Mouse (Mus musculus): ENCODE data around the gene Otof. TPM values are rescaled to one million over a fixed set of nuclear protein-coding genes. Genes with fewer than 3 reads are reported as not detected.

Otof gene
- polyA plus RNA-seq, 1 experiment from 2014 or later, result 0.73 TPM

DNA sequence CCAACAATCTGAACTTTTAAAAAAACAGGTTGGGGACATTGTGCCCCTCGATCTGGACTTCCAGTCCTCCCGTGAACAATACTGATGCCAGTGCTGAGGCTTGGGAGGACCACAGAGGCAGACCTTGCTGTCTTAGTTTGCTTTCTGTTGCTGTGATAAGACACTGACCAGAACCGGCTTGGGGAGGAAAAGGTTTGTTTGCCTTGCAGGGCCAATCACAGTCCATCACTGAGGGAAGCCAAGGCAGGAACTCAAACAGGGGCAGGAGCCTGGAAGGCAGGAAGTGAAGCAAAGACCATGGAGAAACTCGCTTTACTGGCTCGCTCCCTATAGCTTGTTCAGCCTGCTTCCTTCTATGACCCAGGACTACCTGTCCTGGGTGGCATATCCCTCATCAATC is 10.4 kb upstream of the Otof start:
- Histone ChIP-seq H3K4me1 (0 out of 2 replicates have a peak, but pooled peaks cover 3% of the 10 kb centered on the region), H3K9ac (replicated peaks) (no peak overlapping the region), H3K9me3 (no peaks in the 10 kb centered on the region), H3K27me3 (0 out of 2 replicates have a peak, but pooled peaks cover 5% of the 10 kb centered on the region), H3K4me3 (no peak overlapping the region), H3K4me2 (replicated peaks) (no peak overlapping the region), H3K27ac (replicated peaks) (no peak overlapping the region), H3K36me3 (no peaks in the 10 kb centered on the region)
- 77% methylated on average over 5 of the region's 5 CpGs for WGBS
- no peak for ATAC-seq (ENCODE audit: low FRiP score, low read depth)

DNA sequence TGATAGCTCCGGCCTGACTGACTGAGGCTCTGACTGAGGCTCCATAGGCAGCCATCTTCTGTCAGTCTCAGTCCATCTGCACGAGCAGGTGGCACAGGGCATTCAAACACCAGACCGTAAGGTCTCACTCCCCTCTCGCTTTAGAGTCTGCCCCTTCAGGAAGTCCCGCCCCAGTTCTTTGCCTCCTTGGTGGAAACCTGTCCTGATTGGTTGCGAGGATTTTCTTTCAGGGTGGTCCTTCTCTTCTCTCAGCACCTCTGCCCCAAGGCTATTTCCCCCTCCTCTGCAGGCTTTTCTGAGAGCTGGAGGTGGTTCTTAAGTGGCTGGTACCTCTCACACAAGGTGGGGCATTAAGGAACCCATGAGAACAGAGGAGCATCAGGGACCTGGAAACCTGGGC is 8.7 kb upstream of the Otof start:
- no peak overlapping the region for H3K27ac ChIP-seq (replicated peaks)
- no peaks in the 10 kb centered on the region for H3K36me3 ChIP-seq
- peaks cover 22% of the 10 kb centered on the region for H3K27me3 ChIP-seq
- no peak overlapping the region for H3K9ac ChIP-seq (replicated peaks)
- no peaks in the 10 kb centered on the region for H3K9me3 ChIP-seq
- H3K4me1 ChIP-seq, result peaks cover 14% of the 10 kb centered on the region
- 63% methylated on average over 6 of the region's 6 CpGs for WGBS
- H3K4me3 ChIP-seq, result no peak overlapping the region
- ATAC-seq (ENCODE audit: low FRiP score, low read depth), result no peak
- H3K4me2 ChIP-seq (replicated peaks), result no peak overlapping the region

DNA sequence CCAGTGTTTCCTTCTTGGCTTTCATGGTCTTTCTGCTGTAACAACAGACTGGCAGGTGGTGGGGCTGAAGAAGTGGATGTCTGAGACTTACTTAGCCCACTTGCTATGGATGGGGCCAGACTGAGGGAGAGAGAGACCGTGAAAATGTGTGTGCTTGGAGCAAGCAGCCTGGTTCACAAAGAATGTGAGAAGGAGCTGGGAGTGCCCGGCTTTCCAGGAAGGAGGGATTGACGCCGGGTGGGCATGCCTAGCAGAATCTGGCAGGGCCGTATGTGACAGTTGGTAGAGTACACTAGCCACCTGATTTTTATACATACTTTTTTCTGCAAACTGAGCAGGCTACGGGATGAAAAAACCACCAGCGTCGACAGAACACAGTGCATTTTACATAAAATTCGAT is 4.6 kb upstream of the Otof start:
- peak overlapping the region; percentile 37; the same call in 1 of the 2 replicates for H3K9ac ChIP-seq (replicated peaks)

DNA sequence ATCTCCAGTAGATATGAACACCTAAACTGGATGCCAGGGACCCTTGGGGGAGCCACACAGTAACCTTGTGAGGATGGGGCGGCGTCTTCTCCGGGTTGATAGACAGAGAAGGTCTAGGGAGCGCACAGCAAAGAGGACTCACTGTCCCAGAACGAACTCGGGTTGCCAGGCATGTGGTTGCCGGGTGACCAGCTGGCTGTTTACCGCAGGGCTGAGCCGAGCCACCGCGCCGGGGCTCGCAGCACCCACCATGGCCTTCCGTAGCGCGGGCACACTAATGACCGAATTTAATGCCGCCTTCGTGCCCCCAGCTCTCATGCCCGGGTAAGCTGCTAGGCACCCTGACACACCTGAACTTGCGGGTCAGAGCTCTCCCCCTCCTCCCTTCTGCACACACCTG is 4.1 kb upstream of the Otof start, which contains the start of gene 1700001C02Rik:
1700001C02Rik (plus strand) TSS at position 187 of the 400 bp plus-strand sequence.
- peak within 1 kb of the TSS; percentile 38 for H3K4me3 ChIP-seq
- peaks cover 43% of the 10 kb centered on the region for H3K27me3 ChIP-seq
- H3K9ac ChIP-seq (replicated peaks), result peak within 1 kb of the TSS; percentile 37; the same call in 1 of the 2 replicates
- peaks cover 22% of the 10 kb centered on the region for H3K4me1 ChIP-seq
- ATAC-seq (ENCODE audit: low FRiP score, low read depth), result no peak
- WGBS, result 10% methylated on average over 21 of the region's 21 CpGs
- H3K36me3 ChIP-seq, result no peaks in the 10 kb centered on the region
- no peak within 1 kb of the TSS for H3K27ac ChIP-seq (replicated peaks)
- no peaks in the 10 kb centered on the region for H3K9me3 ChIP-seq
- H3K4me2 ChIP-seq (replicated peaks), result peak within 1 kb of the TSS; percentile 55

More for the DNA sequence above, 4.6 kb upstream of the Otof start:
- Histone ChIP-seq H3K27me3 (peaks cover 42% of the 10 kb centered on the region), H3K27ac (replicated peaks) (no peak overlapping the region), H3K36me3 (no peaks in the 10 kb centered on the region), H3K4me3 (peak overlapping the region; percentile 38), H3K9me3 (no peaks in the 10 kb centered on the region), H3K4me2 (replicated peaks) (peak overlapping the region; percentile 55), H3K4me1 (peaks cover 22% of the 10 kb centered on the region)
- 36% methylated on average over 9 of the region's 9 CpGs for WGBS
- no peak for ATAC-seq (ENCODE audit: low FRiP score, low read depth)

DNA sequence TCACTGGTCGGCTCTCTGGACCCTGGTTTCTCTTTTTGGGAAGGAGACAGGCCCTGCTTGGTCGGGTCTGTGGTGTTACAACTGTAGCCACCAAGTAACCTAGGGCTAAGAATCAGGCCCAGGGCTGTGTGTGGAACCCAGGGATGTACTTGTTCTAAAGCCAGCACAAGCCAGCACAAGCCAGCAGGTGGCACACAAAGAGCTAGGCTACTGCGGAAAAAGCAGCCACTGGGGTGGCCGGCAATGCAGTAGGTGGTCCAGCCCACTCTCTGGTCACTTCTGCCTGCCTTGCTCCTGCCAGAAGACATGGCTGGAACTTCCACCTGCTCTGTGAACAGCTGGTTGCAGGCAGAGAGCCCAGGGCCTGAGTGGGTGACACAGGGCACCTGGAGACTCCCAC is 1.6 kb downstream of the Otof start:
- no peak for ATAC-seq (ENCODE audit: low FRiP score, low read depth)
- Histone ChIP-seq H3K27ac (replicated peaks) (no peak overlapping the region), H3K27me3 (peaks cover 27% of the 10 kb centered on the region), H3K4me2 (replicated peaks) (no peak overlapping the region), H3K4me3 (no peak overlapping the region), H3K36me3 (no peaks in the 10 kb centered on the region), H3K9ac (replicated peaks) (no peak overlapping the region), H3K9me3 (no peaks in the 10 kb centered on the region), H3K4me1 (peaks cover 8% of the 10 kb centered on the region; the same call in 1 of the 2 replicates)
- 44% methylated on average over 4 of the region's 4 CpGs for WGBS

DNA sequence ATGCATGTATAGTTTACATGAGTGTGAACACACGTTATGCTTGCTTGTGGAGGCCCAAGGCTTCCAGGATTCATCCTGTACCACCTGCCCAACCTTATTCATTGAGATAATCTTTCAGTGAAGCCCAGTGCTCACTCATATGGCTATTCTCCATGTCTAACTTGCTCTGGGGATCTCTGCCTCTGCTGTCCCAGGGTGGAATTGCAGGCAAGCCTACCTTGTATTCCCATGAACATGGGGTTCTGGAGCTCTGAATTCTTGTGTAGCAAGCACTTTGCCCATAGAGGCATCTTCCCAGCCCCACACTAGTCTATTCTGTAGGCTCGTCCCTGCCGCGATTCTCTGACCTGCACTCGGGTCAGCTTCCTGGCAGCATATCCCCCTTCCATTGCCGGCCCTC is 5.7 kb downstream of the Otof start:
- H3K9me3 ChIP-seq, result no peaks in the 10 kb centered on the region
- peaks cover 10% of the 10 kb centered on the region; the same call in 1 of the 2 replicates for H3K27me3 ChIP-seq
- H3K4me3 ChIP-seq, result no peak overlapping the region
- no peak overlapping the region for H3K27ac ChIP-seq (replicated peaks)
- no peak for ATAC-seq (ENCODE audit: low FRiP score, low read depth)
- WGBS, result 55% methylated on average over 6 of the region's 6 CpGs
- H3K9ac ChIP-seq (replicated peaks), result no peak overlapping the region
- no peaks in the 10 kb centered on the region for H3K4me1 ChIP-seq
- no peaks in the 10 kb centered on the region for H3K36me3 ChIP-seq
- no peak overlapping the region for H3K4me2 ChIP-seq (replicated peaks)

DNA sequence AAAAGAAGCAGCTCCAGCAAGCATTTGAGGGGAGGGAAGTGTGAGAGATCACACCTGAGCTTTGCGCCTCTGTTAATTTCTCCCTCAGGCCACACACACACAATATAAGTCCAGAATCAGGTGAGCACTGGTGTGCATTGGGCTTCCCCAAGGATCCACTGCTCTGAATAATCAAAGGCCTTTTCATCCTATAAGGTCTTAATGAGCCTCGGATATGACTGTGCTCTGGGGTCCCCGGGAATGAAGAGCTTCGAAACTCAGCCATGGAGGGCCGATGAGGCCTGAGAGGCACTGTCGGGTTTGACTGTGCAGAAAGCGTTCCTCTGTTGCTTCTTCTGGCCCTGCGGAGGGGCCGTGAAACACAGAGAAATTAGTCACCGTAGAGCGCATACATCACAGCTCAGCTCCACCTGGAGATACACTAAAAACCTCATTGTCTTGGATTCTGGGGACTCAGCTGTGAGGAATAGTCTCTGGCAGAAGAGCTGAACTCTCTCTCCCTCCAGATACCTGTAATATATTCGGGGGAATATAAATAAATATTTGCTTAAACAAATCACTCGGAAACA is 17.3 kb downstream of the Otof start:
- WGBS, result 82% methylated on average over 13 of the region's 13 CpGs
- H3K4me3 ChIP-seq, result no peak overlapping the region
- no peaks in the 10 kb centered on the region for H3K36me3 ChIP-seq
- ATAC-seq (ENCODE audit: low FRiP score, low read depth), result no peak
- H3K27me3 ChIP-seq, result 0 out of 2 replicates have a peak, but pooled peaks cover 3% of the 10 kb centered on the region
- no peak overlapping the region for H3K27ac ChIP-seq (replicated peaks)
- H3K4me2 ChIP-seq (replicated peaks), result no peak overlapping the region
- H3K9ac ChIP-seq (replicated peaks), result no peak overlapping the region
- H3K4me1 ChIP-seq, result no peaks in the 10 kb centered on the region
- no peaks in the 10 kb centered on the region for H3K9me3 ChIP-seq

DNA sequence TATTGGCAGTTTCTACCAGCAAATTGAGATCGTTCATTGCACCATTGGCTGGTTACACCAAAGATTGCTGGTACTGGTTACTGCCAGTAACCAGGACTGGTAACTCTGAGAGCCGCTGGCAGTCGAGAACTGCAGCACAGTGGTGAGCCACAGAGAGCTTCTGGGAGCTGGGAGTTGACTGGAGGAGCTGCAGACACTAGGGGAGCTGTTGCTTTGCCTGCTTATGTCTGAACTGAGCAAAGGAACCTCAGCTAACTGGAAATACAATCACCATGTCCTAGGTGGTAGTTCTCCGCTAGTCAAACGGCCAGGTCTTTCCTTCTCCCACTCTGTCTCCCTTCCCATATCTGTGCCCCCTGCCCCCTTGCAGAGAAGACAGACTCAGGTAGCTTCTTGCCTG is 19.5 kb downstream of the Otof start:
- H3K4me2 ChIP-seq (replicated peaks), result no peak overlapping the region
- no peaks in the 10 kb centered on the region for H3K36me3 ChIP-seq
- no peak overlapping the region for H3K4me3 ChIP-seq
- no peaks in the 10 kb centered on the region for H3K27me3 ChIP-seq
- WGBS, result 61% methylated on average over 5 of the region's 5 CpGs
- H3K9ac ChIP-seq (replicated peaks), result no peak overlapping the region
- H3K27ac ChIP-seq (replicated peaks), result no peak overlapping the region
- no peak for ATAC-seq (ENCODE audit: low FRiP score, low read depth)
- no peaks in the 10 kb centered on the region for H3K9me3 ChIP-seq
- no peaks in the 10 kb centered on the region for H3K4me1 ChIP-seq

DNA sequence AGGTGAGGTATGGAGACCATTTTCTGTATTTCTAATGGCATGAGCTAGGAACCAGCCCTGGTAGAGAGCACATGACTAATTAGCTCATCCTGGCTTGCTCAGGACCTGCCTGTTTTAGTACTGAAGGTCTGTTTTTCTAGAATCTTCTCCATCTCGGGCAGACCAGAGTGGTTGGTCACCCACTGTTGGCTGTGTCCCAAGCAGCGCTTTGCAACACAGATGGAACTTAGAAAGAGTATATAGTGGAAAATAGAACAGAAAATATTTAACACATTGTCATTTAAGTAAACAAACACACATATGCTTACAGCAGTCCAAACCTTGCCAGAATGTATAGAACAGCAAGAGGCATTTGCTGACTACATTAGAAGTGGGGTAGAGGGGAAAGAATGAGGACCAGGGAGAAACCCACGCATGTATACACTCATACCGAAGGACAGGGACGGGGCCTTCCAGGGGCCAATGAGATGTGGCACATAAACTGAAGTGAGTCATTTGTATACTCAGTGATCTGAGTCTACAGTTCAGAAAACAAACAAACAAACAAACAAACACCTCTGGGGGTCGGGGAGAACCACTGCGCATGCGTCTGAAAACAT is 21.3 kb downstream of the Otof start:
- Histone ChIP-seq H3K36me3 (no peaks in the 10 kb centered on the region), H3K9ac (replicated peaks) (no peak overlapping the region), H3K4me2 (replicated peaks) (no peak overlapping the region), H3K27ac (replicated peaks) (no peak overlapping the region), H3K4me1 (no peaks in the 10 kb centered on the region), H3K27me3 (no peaks in the 10 kb centered on the region), H3K9me3 (no peaks in the 10 kb centered on the region), H3K4me3 (no peak overlapping the region)
- 90% methylated on average over 8 of the region's 8 CpGs for WGBS
- ATAC-seq (ENCODE audit: low FRiP score, low read depth), result no peak

DNA sequence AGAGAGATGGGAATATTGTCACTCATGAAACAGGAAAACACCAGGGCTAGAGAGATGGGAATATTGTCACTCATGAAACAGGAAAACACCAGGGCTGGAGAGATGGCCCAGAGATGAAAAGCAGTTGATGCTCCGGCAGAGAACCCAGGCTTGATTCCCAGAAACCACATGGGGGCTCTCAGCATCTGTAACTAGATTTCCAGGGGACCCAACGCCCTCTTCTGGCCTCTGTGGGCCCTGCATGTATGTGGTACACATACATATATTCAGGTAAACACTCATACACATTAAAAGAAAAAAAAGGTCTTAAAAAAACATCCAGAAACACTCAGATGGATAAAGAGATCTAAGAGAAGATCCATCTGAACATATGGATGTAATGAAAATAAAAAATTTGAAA is 22.8 kb downstream of the Otof start:
- H3K9me3 ChIP-seq, result no peaks in the 10 kb centered on the region
- no peaks in the 10 kb centered on the region for H3K27me3 ChIP-seq
- ATAC-seq (ENCODE audit: low FRiP score, low read depth), result no peak
- no peaks in the 10 kb centered on the region for H3K4me1 ChIP-seq
- no peaks in the 10 kb centered on the region for H3K36me3 ChIP-seq
- WGBS, result 49% methylated on average over 2 of the region's 2 CpGs
- no peak overlapping the region for H3K9ac ChIP-seq (replicated peaks)
- H3K4me2 ChIP-seq (replicated peaks), result no peak overlapping the region
- no peak overlapping the region for H3K27ac ChIP-seq (replicated peaks)
- H3K4me3 ChIP-seq, result no peak overlapping the region

DNA sequence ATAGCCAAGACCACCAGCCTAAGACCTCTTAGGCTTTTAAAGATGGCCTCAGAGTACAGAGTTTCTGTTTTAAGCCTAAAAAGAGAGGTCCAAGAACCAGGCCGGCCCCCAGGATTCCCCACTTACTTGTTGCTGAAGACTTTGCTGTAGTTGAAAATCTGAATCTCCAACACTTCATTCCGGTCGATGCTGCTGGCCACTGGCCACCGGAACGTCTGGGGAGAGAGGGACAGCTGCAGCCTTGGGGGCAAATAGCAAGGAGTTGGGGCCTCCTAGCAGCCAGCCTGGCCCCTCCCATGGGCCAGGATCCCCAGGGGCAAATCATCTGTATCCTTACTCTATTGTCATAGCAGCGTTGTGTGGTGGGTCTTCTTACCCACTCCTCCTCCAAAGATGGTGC is 34.3 kb downstream of the Otof start:
- ATAC-seq (ENCODE audit: low FRiP score, low read depth), result no peak
- WGBS, result 86% methylated on average over 6 of the region's 6 CpGs
- no peak overlapping the region for H3K4me2 ChIP-seq (replicated peaks)
- H3K36me3 ChIP-seq, result no peaks in the 10 kb centered on the region
- no peaks in the 10 kb centered on the region for H3K27me3 ChIP-seq
- no peak overlapping the region for H3K4me3 ChIP-seq
- H3K27ac ChIP-seq (replicated peaks), result no peak overlapping the region
- H3K9ac ChIP-seq (replicated peaks), result no peak overlapping the region
- H3K4me1 ChIP-seq, result no peaks in the 10 kb centered on the region
- no peaks in the 10 kb centered on the region for H3K9me3 ChIP-seq

DNA sequence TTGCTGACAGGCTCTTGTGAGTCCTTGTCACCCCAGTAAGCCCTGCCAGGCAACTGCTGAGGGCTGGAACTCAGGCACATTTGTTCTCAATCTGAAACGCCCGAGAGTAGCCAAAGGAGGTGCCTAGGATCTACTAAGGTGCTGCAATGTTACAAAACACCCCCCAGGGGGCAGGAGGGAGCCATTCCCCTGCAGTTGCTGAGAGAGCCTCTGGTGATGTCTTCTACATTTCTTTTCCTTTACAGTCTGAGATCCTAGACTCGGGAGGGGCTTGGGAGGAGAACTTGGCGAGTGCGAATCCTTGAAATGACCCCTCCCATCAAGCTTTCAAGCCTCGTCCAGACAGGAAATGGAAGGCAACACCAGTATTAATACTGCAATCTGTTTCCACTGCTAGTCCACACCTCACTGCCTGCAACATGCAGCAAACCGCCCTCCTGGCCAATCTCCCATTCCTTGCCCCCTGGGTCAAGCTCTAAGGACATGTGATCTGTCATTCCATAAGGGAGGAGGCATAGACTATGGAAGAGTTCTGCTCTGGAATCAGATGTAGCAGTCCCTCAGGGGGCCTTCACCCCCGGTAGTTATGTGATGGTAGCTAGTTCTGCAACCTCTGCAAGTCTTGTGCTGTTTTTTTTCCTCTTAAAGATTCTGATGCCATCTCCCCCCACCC is 38.0 kb downstream of the Otof start:
- no peaks in the 10 kb centered on the region for H3K9me3 ChIP-seq
- H3K4me3 ChIP-seq, result no peak overlapping the region
- no peak overlapping the region for H3K27ac ChIP-seq (replicated peaks)
- H3K4me2 ChIP-seq (replicated peaks), result no peak overlapping the region
- WGBS, result 35% methylated on average over 8 of the region's 8 CpGs
- ATAC-seq (ENCODE audit: low FRiP score, low read depth), result no peak
- H3K9ac ChIP-seq (replicated peaks), result no peak overlapping the region
- no peaks in the 10 kb centered on the region for H3K4me1 ChIP-seq
- H3K27me3 ChIP-seq, result no peaks in the 10 kb centered on the region
- H3K36me3 ChIP-seq, result no peaks in the 10 kb centered on the region
